Mouse (Mus musculus): ENCODE measurements at regions not wholly inside any gene's neighbourhood (a gene's known extent, or its start where the extent isn't known, plus 50 kb on each side); places are given as distances from the start of the nearest gene placed in this dataset.

GRCm38 (mm10) chr13:53902831-53903230, 152.7 kb downstream of the Drd1 start:
- in situ Hi-C loops (cut with MboI, MseI): no loop called here

- in situ Hi-C loops (cut with MboI, MseI): no loop called here
These were observed 155.0 kb downstream of the Drd1 start for GRCm38 (mm10) chr13:53900406-53901025.

GRCm38 (mm10) chr13:53898351-53898750, 157.2 kb downstream of the Drd1 start:
- in situ Hi-C loops (cut with MboI, MseI): no loop called here

GRCm38 (mm10) chr13:53897176-53897575, 158.3 kb downstream of the Drd1 start:
- in situ Hi-C loops (cut with MboI, MseI): no loop called here

GRCm38 (mm10) chr13:53888411-53888810, 167.1 kb downstream of the Drd1 start:
- in situ Hi-C loops (cut with MboI, MseI): no loop called here

GRCm38 (mm10) chr13:53885756-53886155, 169.7 kb downstream of the Drd1 start:
- in situ Hi-C loops (cut with MboI, MseI): no loop called here

- in situ Hi-C loops (cut with MboI, MseI): no loop called here
These were observed 172.3 kb downstream of the Drd1 start for GRCm38 (mm10) chr13:53883206-53883605.

GRCm38 (mm10) chr13:53880466-53881250, 174.8 kb downstream of the Drd1 start:
- in situ Hi-C loops (cut with MboI, MseI): no loop called here

GRCm38 (mm10) chr13:53875546-53875945, 180.0 kb downstream of the Drd1 start:
- in situ Hi-C loops (cut with MboI, MseI): no loop called here

- in situ Hi-C loops (cut with MboI, MseI): no loop called here
These were observed 190.2 kb downstream of the Drd1 start for GRCm38 (mm10) chr13:53865323-53865722.

GRCm38 (mm10) chr13:53862336-53862735, 193.2 kb downstream of the Drd1 start:
- in situ Hi-C loops (cut with MboI, MseI): no loop called here

GRCm38 (mm10) chr13:53854196-53854595, 201.3 kb downstream of the Drd1 start:
- in situ Hi-C loops (cut with MboI, MseI): no loop called here

GRCm38 (mm10) chr13:53850146-53850545, 205.4 kb downstream of the Drd1 start:
- in situ Hi-C loops (cut with MboI, MseI): no loop called here

GRCm38 (mm10) chr13:53846221-53846620, 209.3 kb downstream of the Drd1 start:
- in situ Hi-C loops (cut with MboI, MseI): no loop called here

- in situ Hi-C loops (cut with MboI, MseI): no loop called here
These were observed 209.7 kb downstream of the Drd1 start for GRCm38 (mm10) chr13:53845786-53846185.

GRCm38 (mm10) chr13:53825957-53826580, 229.4 kb downstream of the Drd1 start:
- in situ Hi-C loops (cut with MboI, MseI): no loop called here

- in situ Hi-C loops (cut with MboI, MseI): no loop called here
These were observed 233.4 kb downstream of the Drd1 start for GRCm38 (mm10) chr13:53822061-53822460.

GRCm38 (mm10) chr13:53815629-53816028, 239.9 kb downstream of the Drd1 start:
- in situ Hi-C loops (cut with MboI, MseI): loop anchor here (10.0 kb wide), 1 partner anchor 1211 kb away; no protein-coding TSS in a partner anchor

GRCm38 (mm10) chr13:53814088-53814487, 241.4 kb downstream of the Drd1 start:
- in situ Hi-C loops (cut with MboI, MseI): loop anchor here (10.0 kb wide), 1 partner anchor 1209 kb away; no protein-coding TSS in a partner anchor

- in situ Hi-C loops (cut with MboI, MseI): loop anchor here (10.0 kb wide), 1 partner anchor 1207 kb away; no protein-coding TSS in a partner anchor
These were observed 243.6 kb downstream of the Drd1 start for GRCm38 (mm10) chr13:53811862-53812261.

GRCm38 (mm10) chr13:53811151-53811550, 244.4 kb downstream of the Drd1 start:
- in situ Hi-C loops (cut with MboI, MseI): loop anchor here (10.0 kb wide), 1 partner anchor 1206 kb away; no protein-coding TSS in a partner anchor

GRCm38 (mm10) chr13:53807791-53808525, 247.5 kb downstream of the Drd1 start:
- in situ Hi-C loops (cut with MboI, MseI): no loop called here

Data from T-helper 1 cell (primary cell).